7 mouse cellular contexts compared by ENCODE assay signal in genomic region chr10:128921883-128922821, GRCm38 (mm10). TPM values are rescaled to one million over a fixed set of nuclear protein-coding genes. Genes with fewer than 3 reads are reported as not detected.
A peak's percentile ranks its signal among the peaks of the same experiment; 100 is the strongest.
DNase-seq lines count a peak whose midpoint lies in the region; ATAC-seq and TF ChIP-seq lines count a peak whose summit lies in the region.

No protein-coding gene starts in this region.

- no peak for TF ChIP-seq EP300 in liver, postnatal 0 days (IDR thresholded peaks at IDR 0.05; ENCODE audit: low read depth)

- H3K9ac ChIP-seq in forebrain, postnatal 0 days, result peak overlapping the region; percentile 83; the same call in 1 of the 2 replicates
- H3K9ac ChIP-seq in liver, postnatal 0 days (replicated peaks), result peak overlapping the region; percentile 77

- H3K27me3 ChIP-seq in forebrain, postnatal 0 days (ENCODE audit: insufficient read depth, low read length), result no peaks in the 10 kb centered on the region
- H3K27me3 ChIP-seq in liver, postnatal 0 days (ENCODE audit: insufficient read depth, low read length), result no peaks in the 10 kb centered on the region

- peak overlapping the region; percentile 70 for H3K4me3 ChIP-seq in forebrain, postnatal 0 days (ENCODE audit: low read depth, low read length)
- peak overlapping the region; percentile 74 for H3K4me3 ChIP-seq in liver, postnatal 0 days (ENCODE audit: low read depth, low read length)

- intact Hi-C loops in left cerebral cortex, postnatal 4 days (cut with DNase I), result no loop called here

- H3K27ac ChIP-seq in forebrain, postnatal 0 days (ENCODE audit: low read depth, low read length), result peak overlapping the region; percentile 29; the same call in 1 of the 2 replicates
- peak overlapping the region; percentile 92 for H3K27ac ChIP-seq in liver, postnatal 0 days (ENCODE audit: low read depth)

- DNase-seq in left cerebral cortex, postnatal 4 days, result peak; percentile 70
- DNase-seq in left cerebral cortex, adult 18-20 months (ENCODE audit: low spot score in 2 of 2), result no peak
- DNase-seq in adrenal gland, postnatal 36 days, result peak; percentile 66 to 71
- DNase-seq in forebrain, postnatal 0 days, result no peak
- DNase-seq in liver, postnatal 0 days, result no peak
- no peak for DNase-seq in gastrocnemius, postnatal 10 days

- no peak for TF ChIP-seq CTCF in forebrain, postnatal 0 days (IDR thresholded peaks at IDR 0.05; ENCODE audit: low read depth)
- no peak for TF ChIP-seq CTCF in liver, postnatal 0 days (IDR thresholded peaks at IDR 0.05; ENCODE audit: low read depth)

- no peak for ATAC-seq in forebrain, postnatal 0 days
- no peak for ATAC-seq in liver, postnatal 0 days
- no peak for ATAC-seq in inflammation-experienced regulatory T-cells, adult 6 months

- H3K9me3 ChIP-seq in forebrain, postnatal 0 days (ENCODE audit: low read length), result no peaks in the 10 kb centered on the region
- H3K9me3 ChIP-seq in liver, postnatal 0 days (ENCODE audit: low read length), result no peaks in the 10 kb centered on the region

- peaks cover 14% of the 10 kb centered on the region for H3K4me1 ChIP-seq in forebrain, postnatal 0 days (ENCODE audit: insufficient read depth)
- H3K4me1 ChIP-seq in liver, postnatal 0 days (ENCODE audit: insufficient read depth), result peaks cover 37% of the 10 kb centered on the region

- WGBS in forebrain, postnatal 0 days, result 68% methylated on average over 16 of the region's 16 CpGs
- 67% methylated on average over 16 of the region's 16 CpGs for WGBS in liver, postnatal 0 days (ENCODE audit: insufficient replicate concordance)

- 0 out of 2 replicates have a peak, but pooled peaks cover 7% of the 10 kb centered on the region for H3K36me3 ChIP-seq in forebrain, postnatal 0 days (ENCODE audit: insufficient read depth)
- H3K36me3 ChIP-seq in liver, postnatal 0 days (replicated peaks; ENCODE audit: insufficient read depth, low read length), result 0 out of 2 replicates have a peak, but pooled peaks cover 6% of the 10 kb centered on the region

- H3K4me2 ChIP-seq in forebrain, postnatal 0 days (ENCODE audit: low read depth), result peak overlapping the region; percentile 67
- peak overlapping the region; percentile 79 for H3K4me2 ChIP-seq in liver, postnatal 0 days (ENCODE audit: low read depth, low read length)

RNA-seq across cellular contexts. Expression of gene Rdh5, which starts 0.5 kb away (rescaled TPM):
- 1 to 10 TPM; 5.4 to 6.1 TPM for total RNA-seq in left cerebral cortex, postnatal 4 days (2021)
- total RNA-seq in left cerebral cortex, adult 18-20 months (2021), result 1 to 10 TPM; 3.6 to 7.6 TPM
- 10 to 100 TPM; 12.0 to 14.0 TPM for total RNA-seq in adrenal gland, postnatal 36 days (2021)
- 4.1 and 5.8 TPM in 2 replicates for total RNA-seq in forebrain, postnatal 0 days (2014; rRNA removed)
- 6.9 and 10.2 TPM in 2 replicates for polyA plus RNA-seq in forebrain, postnatal 0 days (2015; fragmentation: Nextera tagmentation; extraction: Ambion mirVana)
- polyA plus RNA-seq in liver, postnatal 0 days (2015; fragmentation: Nextera tagmentation; extraction: Ambion mirVana), result 54.5 and 63.1 TPM in 2 replicates
- 10 to 100 TPM in 2 of 3 experiments, 1 to 10 TPM in 1; 5.1 to 12.9 (median 11.9) TPM for polyA plus RNA-seq in inflammation-experienced regulatory T-cells, adult 6 months (2017; shearing (Covaris generic))
- total RNA-seq in gastrocnemius, postnatal 10 days (2021), result 10 to 100 TPM in 1 of 2 experiments, 1 to 10 TPM in 1; 8.2 to 12.5 TPM

RNA-seq across cellular contexts. Expression of gene Bloc1s1, which starts 1.7 kb away (rescaled TPM):
- total RNA-seq in left cerebral cortex, postnatal 4 days (2021), result 10 to 100 TPM; 90.7 to 91.9 TPM
- 10 to 100 TPM; 79.8 to 82.3 TPM for total RNA-seq in left cerebral cortex, adult 18-20 months (2021)
- 100 to 1,000 TPM; 187 to 198 TPM for total RNA-seq in adrenal gland, postnatal 36 days (2021)
- total RNA-seq in forebrain, postnatal 0 days (2014; rRNA removed), result 120 and 149 TPM in 2 replicates
- polyA plus RNA-seq in forebrain, postnatal 0 days (2015; fragmentation: Nextera tagmentation; extraction: Ambion mirVana), result 246 and 305 TPM in 2 replicates
- 128 and 130 TPM in 2 replicates for polyA plus RNA-seq in liver, postnatal 0 days (2015; fragmentation: Nextera tagmentation; extraction: Ambion mirVana)
- 100 to 1,000 TPM; 196 to 255 (median 212) TPM for polyA plus RNA-seq in inflammation-experienced regulatory T-cells, adult 6 months (2017; shearing (Covaris generic))
- total RNA-seq in gastrocnemius, postnatal 10 days (2021), result 100 to 1,000 TPM; 201 to 210 TPM

RNA-seq across cellular contexts. Expression of gene Itga7, which starts 11.5 kb away (rescaled TPM):
- total RNA-seq in left cerebral cortex, postnatal 4 days (2021), result 1 to 10 TPM; 8.9 to 9.1 TPM
- total RNA-seq in left cerebral cortex, adult 18-20 months (2021), result 10 to 100 TPM; 13.5 TPM
- 10 to 100 TPM; 10.4 to 16.0 TPM for total RNA-seq in adrenal gland, postnatal 36 days (2021)
- 7.7 and 12.7 TPM in 2 replicates for total RNA-seq in forebrain, postnatal 0 days (2014; rRNA removed)
- 5.8 and 7.7 TPM in 2 replicates for polyA plus RNA-seq in forebrain, postnatal 0 days (2015; fragmentation: Nextera tagmentation; extraction: Ambion mirVana)
- polyA plus RNA-seq in liver, postnatal 0 days (2015; fragmentation: Nextera tagmentation; extraction: Ambion mirVana), result 0.66 and 0.70 TPM in 2 replicates
- 1 to 10 TPM; 3.6 to 5.1 (median 4.8) TPM for polyA plus RNA-seq in inflammation-experienced regulatory T-cells, adult 6 months (2017; shearing (Covaris generic))
- 100 to 1,000 TPM; 125 to 127 TPM for total RNA-seq in gastrocnemius, postnatal 10 days (2021)

RNA-seq across cellular contexts. Expression of gene Cd63, which starts 21.4 kb away (rescaled TPM):
- total RNA-seq in left cerebral cortex, postnatal 4 days (2021), result 10 to 100 TPM; 52.7 to 64.3 TPM
- 10 to 100 TPM; 69.1 to 71.4 TPM for total RNA-seq in left cerebral cortex, adult 18-20 months (2021)
- 100 to 1,000 TPM; 285 to 398 TPM for total RNA-seq in adrenal gland, postnatal 36 days (2021)
- total RNA-seq in forebrain, postnatal 0 days (2014; rRNA removed), result 11.7 and 25.2 TPM in 2 replicates
- 168 and 188 TPM in 2 replicates for polyA plus RNA-seq in forebrain, postnatal 0 days (2015; fragmentation: Nextera tagmentation; extraction: Ambion mirVana)
- polyA plus RNA-seq in liver, postnatal 0 days (2015; fragmentation: Nextera tagmentation; extraction: Ambion mirVana), result 271 and 296 TPM in 2 replicates
- polyA plus RNA-seq in inflammation-experienced regulatory T-cells, adult 6 months (2017; shearing (Covaris generic)), result 1 to 10 TPM in 1 of 3 experiments, under 1 TPM in 1, not detected in 1; 0.58 to 2.0 TPM
- 100 to 1,000 TPM; 198 to 258 TPM for total RNA-seq in gastrocnemius, postnatal 10 days (2021)

RNA-seq across cellular contexts. Expression of gene Gdf11, which starts 30.6 kb away (rescaled TPM):
- total RNA-seq in left cerebral cortex, postnatal 4 days (2021), result 10 to 100 TPM; 18.8 to 20.1 TPM
- 10 to 100 TPM; 12.5 to 15.2 TPM for total RNA-seq in left cerebral cortex, adult 18-20 months (2021)
- 1 to 10 TPM; 1.7 to 2.3 TPM for total RNA-seq in adrenal gland, postnatal 36 days (2021)
- 15.7 and 19.1 TPM in 2 replicates for total RNA-seq in forebrain, postnatal 0 days (2014; rRNA removed)
- 4.3 and 6.7 TPM in 2 replicates for polyA plus RNA-seq in forebrain, postnatal 0 days (2015; fragmentation: Nextera tagmentation; extraction: Ambion mirVana)
- polyA plus RNA-seq in liver, postnatal 0 days (2015; fragmentation: Nextera tagmentation; extraction: Ambion mirVana), result 0.17 and 0.23 TPM in 2 replicates
- polyA plus RNA-seq in inflammation-experienced regulatory T-cells, adult 6 months (2017; shearing (Covaris generic)), result 1 to 10 TPM; 6.0 to 7.7 (median 7.3) TPM
- 1 to 10 TPM; 8.2 to 9.5 TPM for total RNA-seq in gastrocnemius, postnatal 10 days (2021)

Comparison
In these comparisons a context has a peak if more than half of its experiments do, and no peak if none do; other contexts are left out.
1. DNase-seq: peak in left cerebral cortex, postnatal 4 days (single experiment) and adrenal gland, postnatal 36 days (2 of 2); none in left cerebral cortex, adult 18-20 months (0 of 2), forebrain, postnatal 0 days (single experiment), liver, postnatal 0 days (single experiment) and gastrocnemius, postnatal 10 days (single experiment).